Mouse (Mus musculus) retina, postnatal 1 day (tissue): ENCODE measurements around the gene Arid4b.
"Not testable (repeated sequence)": the region's sequence is repeated elsewhere in the genome, so short reads cannot be mapped to it uniquely, and the experiment has no call there.

Experiments
- DNase-seq: peaks from one replicate; pipeline ENCODE4 v3.0.0-alpha.2; 2012

The Arid4b gene

DNA sequence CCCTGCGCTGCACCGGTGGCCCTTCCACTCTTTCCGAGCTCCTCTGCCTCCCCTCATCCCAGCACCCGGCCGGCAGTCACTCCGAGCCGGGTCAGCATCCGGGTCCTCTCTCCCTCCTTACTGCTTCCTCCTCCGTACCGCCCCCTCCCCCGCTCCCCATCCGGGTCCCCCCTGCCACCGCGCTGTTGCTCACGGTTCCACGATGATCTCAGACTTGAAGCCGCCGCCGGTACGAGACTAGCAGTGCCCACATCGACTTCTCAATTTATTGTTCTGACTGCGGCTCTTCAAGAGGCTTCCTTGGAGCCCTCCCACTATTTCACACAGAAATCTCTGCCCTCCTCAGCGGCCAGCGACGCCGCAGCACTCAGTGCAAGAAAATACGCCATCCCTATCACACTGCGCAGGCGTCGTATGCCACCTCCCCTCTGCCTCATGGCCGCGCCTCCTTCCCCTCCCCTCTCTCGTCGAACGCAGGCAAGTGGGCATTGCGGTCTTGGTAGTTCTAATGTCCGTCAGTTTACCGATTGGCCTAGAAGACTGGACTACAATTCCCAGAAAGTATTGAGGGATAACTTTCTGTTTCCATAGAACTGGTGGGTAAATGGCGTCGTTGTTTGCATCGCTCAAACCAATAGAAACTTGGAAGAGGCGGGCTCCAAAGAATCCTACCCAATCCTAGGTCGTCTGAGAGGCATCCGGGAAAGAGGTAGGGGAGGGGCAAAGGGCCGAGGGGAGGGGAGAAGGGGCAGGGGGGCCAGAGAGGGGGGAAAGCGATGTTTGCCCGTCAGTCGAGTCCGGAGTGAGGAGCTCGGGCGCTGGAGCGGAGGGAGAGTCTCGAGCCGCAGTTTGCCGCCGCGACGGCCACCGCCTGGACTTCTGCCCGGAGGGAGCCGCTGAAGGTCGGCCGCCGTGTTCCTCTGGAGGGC, at the start of gene Arid4b, which contains the start of gene Ggps1:
Gene Arid4b, plus strand, starts transcription at position 220 of the 929 bp plus-strand sequence.
Gene Ggps1, minus strand, starts transcription at position 476 of the 929 bp plus-strand sequence.
- peak; percentile 100 for DNase-seq

GRCm38 (mm10) chr13:14014001-14014400, 49.0 kb upstream of the Arid4b start:
- no peak for DNase-seq

GRCm38 (mm10) chr13:14014540-14014939, 48.5 kb upstream of the Arid4b start:
- no peak for DNase-seq

GRCm38 (mm10) chr13:14015609-14016008, 47.4 kb upstream of the Arid4b start:
- DNase-seq: no peak

- DNase-seq: no peak
Measured at GRCm38 (mm10) chr13:14018283-14018682, 44.7 kb upstream of the Arid4b start.

GRCm38 (mm10) chr13:14018852-14019251, 44.2 kb upstream of the Arid4b start:
- DNase-seq: no peak

- DNase-seq: not testable (repeated sequence)
Measured at GRCm38 (mm10) chr13:14021417-14021816, 41.6 kb upstream of the Arid4b start.

- no peak for DNase-seq
Measured at GRCm38 (mm10) chr13:14025554-14025953, 37.5 kb upstream of the Arid4b start.

GRCm38 (mm10) chr13:14026154-14026820, 36.7 kb upstream of the Arid4b start:
- DNase-seq: no peak

DNA sequence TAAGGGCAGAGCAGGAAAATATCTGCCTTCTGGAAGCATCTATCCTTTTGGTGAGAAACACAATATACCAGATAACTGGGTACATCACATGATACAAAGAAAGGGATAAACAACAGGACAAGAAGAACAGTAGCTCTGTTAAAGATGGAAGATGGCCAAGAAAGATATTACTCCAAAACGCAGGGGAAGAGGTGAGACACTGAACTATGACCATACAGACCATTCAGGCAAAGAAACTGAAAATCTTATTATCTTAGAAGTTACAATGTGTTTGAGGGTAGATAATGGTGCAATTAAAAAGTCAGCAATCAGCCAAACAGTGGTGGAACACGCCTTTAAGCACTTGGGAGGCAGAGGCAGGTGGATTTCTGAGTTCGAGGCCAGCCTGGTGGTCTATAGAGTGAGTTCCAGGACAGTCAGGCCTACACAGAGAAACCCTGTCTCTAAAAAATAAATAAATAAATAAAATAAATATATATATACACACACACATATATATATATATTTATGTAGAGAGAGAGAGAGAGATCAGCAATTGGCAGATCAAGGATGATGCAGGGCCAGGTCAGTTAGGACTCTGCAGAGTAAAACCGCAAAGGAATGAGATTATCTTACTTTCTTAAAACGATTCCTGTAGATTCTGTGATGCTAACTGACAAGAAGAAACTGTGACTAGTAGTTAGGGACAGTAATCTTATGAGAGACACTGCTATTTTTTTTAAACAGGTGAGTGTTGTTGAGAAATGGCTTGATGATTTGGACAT, 29.5 kb upstream of the Arid4b start:
- no peak for DNase-seq

DNA sequence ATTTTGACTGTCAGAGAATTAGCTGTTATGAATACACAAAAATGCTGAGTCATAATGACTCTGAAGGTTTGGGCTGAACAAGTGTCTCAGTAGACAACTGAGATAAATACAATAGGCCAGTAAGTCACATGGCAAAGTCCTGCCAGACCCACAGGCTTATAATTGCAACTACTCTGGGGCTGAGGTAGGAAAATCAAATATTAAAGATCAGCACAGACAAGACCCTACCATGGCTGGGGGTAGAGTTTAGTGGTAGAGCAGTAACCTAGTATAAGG, 29.0 kb upstream of the Arid4b start:
- no peak for DNase-seq

DNA sequence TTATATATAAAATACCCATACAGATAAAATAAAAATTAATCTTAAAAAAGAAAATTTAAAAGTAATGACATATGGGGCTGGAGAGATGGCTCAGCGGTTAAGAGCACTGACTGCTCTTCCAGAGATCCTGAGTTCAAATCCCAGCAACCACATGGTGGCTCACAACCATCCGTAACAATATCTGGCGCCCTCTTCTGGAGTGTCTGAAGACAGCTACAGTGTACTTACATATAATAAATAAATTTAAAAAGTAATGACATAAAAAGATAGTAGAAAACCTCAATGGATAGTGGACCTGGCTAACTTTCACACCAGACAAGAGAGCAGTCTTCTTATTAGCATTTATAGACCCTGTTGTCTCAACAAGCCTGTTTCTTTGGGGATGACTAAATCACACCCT, 27.7 kb upstream of the Arid4b start:
- DNase-seq: not testable (repeated sequence)

DNA sequence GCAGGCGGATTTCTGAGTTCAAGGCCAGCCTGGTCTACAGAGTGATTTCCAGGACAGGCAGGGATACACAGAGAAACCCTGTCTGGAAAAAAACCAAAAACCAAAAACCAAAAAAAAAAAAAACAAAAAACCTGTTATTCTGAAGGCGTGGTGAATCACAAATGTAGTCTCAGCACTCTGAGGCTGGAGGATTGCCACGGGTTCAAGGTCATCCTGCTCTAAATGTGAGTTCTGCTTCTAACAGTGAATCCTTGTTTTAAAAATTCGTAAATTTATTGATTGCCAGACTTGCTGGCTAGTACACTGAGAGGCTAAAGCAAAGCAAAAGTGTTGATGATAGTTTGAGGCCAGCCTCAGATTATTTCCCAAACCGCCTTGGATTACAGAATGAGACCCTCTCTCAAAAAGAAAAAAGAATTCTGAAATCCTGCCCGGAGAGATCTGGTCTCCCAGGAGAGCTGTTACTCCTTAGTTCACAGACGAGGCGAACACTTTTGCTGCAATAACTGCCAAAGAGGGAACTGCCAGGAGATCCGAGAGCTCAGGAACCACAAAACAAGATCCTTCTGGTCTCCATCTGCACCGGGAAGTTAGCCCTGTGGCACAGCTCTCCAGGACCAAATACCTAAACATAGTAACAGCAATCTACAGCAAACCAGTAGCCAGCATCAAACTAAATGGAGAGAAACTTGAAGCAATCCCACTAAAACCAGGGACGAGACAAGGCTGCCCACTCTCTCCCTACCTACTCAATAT, 27.0 kb upstream of the Arid4b start:
- DNase-seq: no peak

GRCm38 (mm10) chr13:14038911-14039291, 24.1 kb upstream of the Arid4b start:
- DNase-seq: no peak

DNA sequence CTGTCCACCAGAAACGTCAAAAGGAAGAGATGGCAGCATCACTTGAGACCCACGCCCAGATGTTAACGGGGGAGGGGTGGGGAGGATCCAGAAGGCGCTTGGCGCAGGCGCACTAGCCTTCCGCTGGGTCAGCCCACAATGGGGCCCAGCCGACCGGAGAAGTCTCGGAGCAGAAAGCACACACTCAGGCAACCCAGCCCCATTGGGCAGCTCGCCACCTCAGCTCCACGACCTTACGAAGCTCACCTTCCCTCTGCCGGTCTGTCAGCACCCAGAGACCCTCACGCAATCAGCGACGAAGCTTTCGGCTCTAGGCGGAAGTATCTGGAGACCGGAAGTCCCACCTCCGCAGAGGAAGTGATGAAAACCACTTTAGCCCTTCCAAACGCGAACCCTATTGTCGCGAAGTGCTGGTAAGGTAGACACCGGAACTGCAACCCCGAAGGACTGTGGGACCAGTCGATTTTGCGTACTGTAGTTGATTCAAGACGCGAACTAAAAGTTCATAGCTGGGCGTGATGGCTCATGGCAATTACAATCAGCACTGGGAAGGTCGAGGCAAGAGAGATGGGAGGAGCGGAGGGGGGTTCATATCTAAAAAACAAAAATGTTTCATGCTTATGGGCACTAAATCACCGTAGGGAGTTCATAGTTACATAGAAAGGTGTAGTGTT, 23.6 kb upstream of the Arid4b start, which contains the start of gene Tbce:
Gene Tbce, minus strand, starts transcription at position 347 of the 674 bp plus-strand sequence.
- peak; percentile 95 for DNase-seq

DNA sequence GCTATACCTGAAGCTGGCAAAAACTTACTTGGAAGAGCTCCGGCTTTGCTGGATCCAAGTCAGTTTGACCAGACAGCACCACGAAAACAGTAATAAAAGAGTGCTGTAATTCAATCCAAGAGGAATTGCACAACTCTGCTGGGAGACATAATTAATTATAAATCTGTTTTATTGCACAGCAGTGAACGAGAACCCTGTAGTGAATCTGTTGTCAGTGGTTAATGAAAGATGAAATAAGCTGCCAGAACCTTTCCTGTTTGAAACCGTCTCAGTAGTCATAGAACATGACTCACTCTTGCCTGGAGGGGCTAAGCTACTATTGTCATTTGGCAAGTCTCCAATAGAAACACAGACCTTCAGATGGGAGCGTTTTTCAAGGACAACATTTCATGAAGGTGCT, 22.8 kb upstream of the Arid4b start:
- peak; percentile 14 for DNase-seq

DNA sequence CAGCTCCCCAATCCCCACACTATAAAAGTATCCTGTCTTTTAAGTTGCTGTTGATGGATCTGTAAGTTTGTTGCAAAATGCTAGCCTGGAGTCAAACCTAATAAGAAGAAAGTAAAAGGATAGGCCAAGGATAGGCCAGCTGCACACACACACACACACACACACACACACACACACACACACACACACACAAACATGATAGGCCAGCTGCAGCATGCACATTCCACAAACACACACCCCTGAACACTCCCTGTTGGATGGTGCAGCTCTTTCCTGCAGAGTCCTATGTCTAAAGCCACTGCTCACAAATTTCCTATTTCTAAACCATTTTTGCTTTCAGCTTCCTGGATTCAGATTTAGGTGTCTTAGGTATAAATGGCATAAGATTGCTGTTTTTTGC, 19.2 kb upstream of the Arid4b start:
- DNase-seq: no peak

DNA sequence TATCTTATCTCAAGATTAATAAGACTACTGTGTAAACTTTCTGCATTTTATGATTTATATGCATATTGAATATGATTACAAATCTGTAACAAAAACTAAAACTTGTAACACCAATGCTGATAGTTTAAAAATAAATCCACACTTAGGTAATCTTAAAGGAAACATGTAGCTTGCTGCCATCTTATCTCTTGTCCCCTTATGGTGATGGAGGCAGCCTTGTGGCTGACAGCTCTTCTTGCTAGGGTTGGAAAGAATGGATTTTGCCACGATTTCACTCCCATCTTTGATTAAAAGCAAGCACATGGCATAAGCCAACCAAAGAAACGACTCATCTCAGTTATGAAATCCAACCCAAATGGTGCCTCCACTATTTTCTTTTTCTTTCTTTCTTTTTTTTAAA, 18.5 kb upstream of the Arid4b start:
- no peak for DNase-seq

- no peak for DNase-seq
Measured at GRCm38 (mm10) chr13:14049878-14050277, 13.2 kb upstream of the Arid4b start.

GRCm38 (mm10) chr13:14056801-14057200, 6.2 kb upstream of the Arid4b start:
- DNase-seq: no peak

GRCm38 (mm10) chr13:14059582-14059981, 3.5 kb upstream of the Arid4b start:
- no peak for DNase-seq
